Mouse (Mus musculus) forebrain, embryonic 11.5 days (tissue): ENCODE measurements around the gene Ms4a4b. TPM values are rescaled to one million over a fixed set of nuclear protein-coding genes. Genes with fewer than 3 reads are reported as not detected.

ENCODE experiments used
- polyA plus RNA-seq: library from polyadenylated mRNA; unstranded; fragments of >200 nt; fragmentation: Nextera tagmentation; extraction: Ambion mirVana; gene quantifications from 2 replicates; pipeline ENCODE4 v1.2.1, GENCODE M21; 2014

Gene Ms4a4b
- polyA plus RNA-seq, 1 experiment from 2014 or later, result not detected

Other genes with a start within 250 kb of the Ms4a4b start
- gene Ms4a13, start 246.8 kb upstream of the Ms4a4b start, polyA plus RNA-seq, result not detected in 2 replicates
- gene Ms4a12, start 211.1 kb upstream of the Ms4a4b start, polyA plus RNA-seq, result not detected in 2 replicates
- not detected in 2 replicates for gene Ms4a1, start 177.3 kb upstream of the Ms4a4b start, polyA plus RNA-seq
- not detected in 2 replicates for gene Ms4a5, start 159.7 kb upstream of the Ms4a4b start, polyA plus RNA-seq
- not detected in 2 replicates for gene Ms4a14, start 129.1 kb upstream of the Ms4a4b start, polyA plus RNA-seq
- gene Ms4a7, start 107.4 kb upstream of the Ms4a4b start, polyA plus RNA-seq, result 0.56 and 1.0 TPM in 2 replicates
- gene Ms4a4a, start 68.0 kb upstream of the Ms4a4b start, polyA plus RNA-seq, result 1.6 and 1.7 TPM in 2 replicates
- not detected in 2 replicates for gene Ms4a4c, start 38.8 kb upstream of the Ms4a4b start, polyA plus RNA-seq
- 1.5 and 2.4 TPM in 2 replicates for gene Ms4a6c, start 25.8 kb downstream of the Ms4a4b start, polyA plus RNA-seq
- gene Gm8369, start 42.4 kb downstream of the Ms4a4b start, polyA plus RNA-seq, result not detected in 2 replicates
- gene Ms4a6b, start 73.0 kb downstream of the Ms4a4b start, polyA plus RNA-seq, result 2.2 and 2.6 TPM in 2 replicates
- 0.24 and 0.29 TPM in 2 replicates for gene Ms4a4d, start 93.2 kb downstream of the Ms4a4b start, polyA plus RNA-seq
- gene Ms4a6d, start 161.3 kb downstream of the Ms4a4b start, polyA plus RNA-seq, result 1.8 and 2.2 TPM in 2 replicates
- gene Ms4a2, start 180.2 kb downstream of the Ms4a4b start, polyA plus RNA-seq, result not detected in 2 replicates
- not detected in 2 replicates for gene Ms4a3, start 197.3 kb downstream of the Ms4a4b start, polyA plus RNA-seq
- gene Oosp2, start 217.0 kb downstream of the Ms4a4b start, polyA plus RNA-seq, result not detected in 2 replicates
- not detected in 2 replicates for gene Oosp1, start 247.6 kb downstream of the Ms4a4b start, polyA plus RNA-seq